Mouse (Mus musculus): ENCODE data around the gene Prdm13.

Gene Prdm13

DNA sequence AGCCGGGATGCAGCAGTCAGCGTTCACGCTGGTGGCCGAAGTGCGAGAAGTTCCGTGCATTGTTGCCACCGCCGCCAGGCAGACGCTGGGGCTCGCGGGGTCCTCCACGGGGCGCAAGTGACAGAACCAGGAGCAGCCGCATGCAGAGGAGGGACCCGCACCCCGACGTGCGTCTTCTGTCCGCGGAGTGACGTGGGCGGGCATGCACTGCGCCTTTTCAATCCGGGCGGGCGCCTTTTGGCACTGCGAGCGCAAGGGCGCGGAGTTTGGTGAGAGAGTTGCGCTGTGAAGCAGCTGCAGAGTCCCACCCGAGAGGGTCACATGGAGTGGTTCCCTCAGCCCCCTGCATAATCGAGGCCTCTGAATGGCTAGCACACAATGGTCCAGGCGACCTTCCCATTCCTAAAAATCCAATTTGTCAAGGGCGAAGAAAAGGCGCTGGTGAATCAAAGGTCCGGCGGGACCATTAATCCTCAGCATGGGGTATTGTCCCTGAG lies at the start of gene Prdm13:
Gene Prdm13, minus strand, starts transcription at position 369 of the 497 bp plus-strand sequence.
- DNase-seq = no peak

DNA sequence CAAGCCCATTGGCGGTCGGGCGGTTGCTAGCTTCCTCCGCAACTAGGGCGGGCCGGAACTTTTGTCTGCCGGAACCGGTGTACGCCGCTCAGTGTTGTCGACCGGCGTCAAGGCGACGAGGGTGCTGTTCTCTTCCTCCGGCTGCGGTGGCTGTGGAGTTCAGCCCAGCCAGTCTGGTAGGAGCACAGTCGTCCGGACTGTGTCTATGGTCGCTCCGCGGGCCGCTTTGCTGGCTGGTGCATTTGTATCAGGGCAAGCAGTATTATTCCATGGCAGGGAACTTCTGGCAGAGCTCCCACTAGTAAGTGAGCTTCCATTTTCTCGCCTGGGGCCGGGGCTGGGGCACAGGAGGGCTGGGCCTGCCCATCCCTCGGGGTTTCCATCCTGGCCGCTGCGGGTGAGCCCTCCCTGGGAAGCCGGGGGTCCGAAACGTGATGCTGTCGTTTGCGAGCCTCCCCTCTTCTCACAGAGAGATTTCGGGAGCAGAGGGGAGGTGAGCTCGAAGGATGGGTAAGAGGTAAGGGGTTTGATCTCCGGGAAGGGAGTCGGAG lies 41.9 kb upstream of the Prdm13 start, which contains the start of gene Ccnc:
Gene Ccnc, plus strand, starts transcription at position 87 of the 551 bp plus-strand sequence.
- DNase-seq = peak; percentile 92

DNA sequence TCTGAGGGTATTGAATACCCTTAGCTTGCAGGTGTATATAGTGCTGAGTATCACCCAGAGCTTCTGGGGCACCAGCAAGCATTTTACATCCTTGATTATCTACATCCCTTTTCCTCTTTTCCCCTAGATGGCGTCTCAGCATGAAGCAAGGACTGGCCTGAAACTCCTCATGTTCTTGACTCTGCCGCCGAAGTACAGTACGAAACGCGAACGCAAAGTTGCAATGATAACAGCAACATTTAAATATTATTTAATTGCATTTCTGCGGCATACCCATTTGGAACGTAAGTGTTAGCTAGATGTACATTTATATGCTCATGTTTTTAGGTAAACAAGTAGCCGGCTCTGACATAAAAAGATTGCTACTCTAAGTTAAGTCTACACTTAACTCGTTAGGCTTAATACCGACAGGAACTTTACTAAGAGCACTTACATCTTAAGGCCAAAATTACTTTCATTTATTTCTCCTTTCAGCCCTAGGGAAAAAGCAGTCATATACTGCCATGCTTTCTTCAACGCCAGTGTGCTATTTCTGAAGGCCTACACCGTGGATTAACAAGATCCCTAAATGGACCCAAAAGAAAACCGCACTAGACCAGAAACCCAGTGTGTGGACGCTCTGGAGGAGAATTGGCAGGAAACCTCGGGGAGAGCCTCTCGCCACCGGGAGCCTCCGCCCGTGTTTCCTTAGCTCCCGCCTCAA lies 41.3 kb upstream of the Prdm13 start:
- DNase-seq = peak; percentile 63

DNA sequence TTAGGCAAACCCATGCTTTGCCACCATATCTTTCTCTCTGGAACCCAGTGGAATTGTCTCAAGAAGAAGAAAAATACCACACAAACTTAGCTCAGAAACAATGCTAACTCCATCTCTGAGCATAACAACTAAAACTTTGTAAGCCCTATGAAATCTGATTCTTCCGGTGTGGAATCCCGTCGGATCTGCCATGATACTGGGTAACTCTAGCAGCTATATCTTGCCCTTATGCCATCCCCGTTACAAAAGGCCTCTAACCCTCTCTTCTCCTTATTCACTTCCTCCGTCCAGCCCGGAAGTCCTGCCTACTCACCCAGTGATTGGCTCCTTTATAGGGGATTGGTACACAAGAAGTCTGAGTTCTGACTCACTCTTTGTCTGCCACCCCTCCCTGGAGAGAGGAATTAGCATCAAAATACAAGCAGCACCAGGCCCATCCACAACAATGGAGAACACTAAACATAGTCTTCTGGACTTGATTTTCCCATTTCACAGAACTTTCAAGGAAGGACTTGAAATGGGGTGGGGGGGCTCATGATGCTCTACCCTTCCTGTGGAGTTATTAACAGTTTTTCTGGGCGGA lies 37.1 kb upstream of the Prdm13 start:
- DNase-seq = no peak

DNA sequence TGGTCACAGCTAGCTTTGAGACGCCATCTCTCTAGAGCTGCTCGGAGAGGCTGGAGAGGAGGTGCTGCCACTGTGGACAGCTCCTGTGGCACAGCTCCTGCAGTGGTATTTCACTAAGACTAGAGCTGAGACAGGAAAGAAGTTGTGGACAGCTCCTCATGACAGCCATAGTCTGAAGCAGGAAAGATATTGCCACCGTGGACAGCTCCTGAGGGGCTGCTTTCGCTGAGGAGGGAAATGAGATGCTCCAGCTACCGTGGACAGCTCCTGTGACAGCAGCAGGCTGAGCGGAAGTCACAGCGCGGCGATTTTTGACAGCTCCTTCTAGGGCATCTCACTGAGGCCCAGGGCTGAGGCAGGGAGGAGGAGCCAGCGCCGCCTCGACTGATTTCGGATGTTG lies 26.4 kb upstream of the Prdm13 start:
- DNase-seq = no peak

DNA sequence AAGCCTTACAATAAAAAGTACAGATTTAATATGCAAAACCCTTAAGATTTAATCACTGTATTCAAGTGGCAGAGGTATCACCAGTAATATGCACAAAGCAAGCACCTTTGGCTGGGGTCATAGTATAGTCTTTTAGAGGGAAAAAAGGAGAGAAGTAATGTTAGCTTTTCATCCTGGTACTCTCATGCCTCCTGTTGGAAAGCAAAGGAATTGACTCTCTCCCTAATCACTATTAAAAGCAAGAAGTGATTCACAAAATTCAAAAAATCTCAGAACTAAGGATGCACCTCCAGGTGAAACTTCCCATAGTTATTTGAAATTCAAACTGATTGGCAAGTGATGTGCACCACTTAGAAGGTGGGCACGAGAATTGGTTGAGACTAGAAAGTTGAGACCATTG lies 19.3 kb upstream of the Prdm13 start:
- DNase-seq = no peak

DNA sequence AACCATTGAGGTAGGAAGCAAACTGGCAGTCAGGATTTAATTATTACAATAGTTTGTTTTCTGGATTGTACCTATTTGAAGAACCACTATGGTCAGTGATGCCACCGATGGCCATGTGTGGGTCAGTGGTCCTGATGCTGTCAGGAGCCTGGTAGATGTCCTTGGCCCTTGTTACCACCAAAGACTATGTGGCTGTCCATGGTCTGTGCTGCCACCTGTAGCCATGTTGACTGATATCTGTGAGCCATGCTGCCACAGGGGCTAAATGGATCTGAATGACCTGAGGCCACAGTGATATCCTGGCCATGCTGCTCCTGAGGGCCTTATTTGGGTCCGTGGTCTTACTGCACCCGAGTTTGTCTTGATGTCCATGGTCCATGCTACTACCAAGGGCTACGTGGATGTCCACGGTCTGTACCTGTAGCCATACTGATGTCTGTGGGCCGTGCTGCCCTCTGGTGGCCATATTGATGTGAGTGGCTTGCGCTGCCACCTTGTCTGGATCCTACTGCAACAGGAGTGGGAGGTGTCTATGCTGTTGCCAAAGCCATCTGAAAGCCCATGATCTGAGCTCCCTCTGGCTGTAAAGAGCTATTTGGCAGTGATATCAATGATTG lies 10.0 kb upstream of the Prdm13 start:
- DNase-seq = peak; percentile 24

DNA sequence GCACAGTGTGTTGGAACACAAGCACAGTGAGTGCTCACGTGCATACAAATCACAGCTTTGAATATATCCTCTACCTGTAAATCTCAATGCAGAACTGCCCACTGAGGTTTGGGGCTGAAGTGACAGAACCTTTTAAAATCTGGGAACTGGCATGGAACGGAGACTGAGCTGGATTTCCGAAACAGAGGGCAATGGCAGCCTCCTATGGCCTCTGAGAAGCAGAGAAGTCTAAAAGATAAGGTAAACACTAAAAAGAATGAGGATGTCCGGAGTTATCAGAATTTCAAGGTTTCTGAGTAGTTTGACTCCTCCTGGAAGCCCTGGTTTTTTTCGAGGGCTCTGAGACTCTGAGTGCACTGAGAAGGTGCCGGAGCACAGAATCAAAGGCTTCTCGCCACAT lies 4.5 kb upstream of the Prdm13 start:
- no peak for DNase-seq

DNA sequence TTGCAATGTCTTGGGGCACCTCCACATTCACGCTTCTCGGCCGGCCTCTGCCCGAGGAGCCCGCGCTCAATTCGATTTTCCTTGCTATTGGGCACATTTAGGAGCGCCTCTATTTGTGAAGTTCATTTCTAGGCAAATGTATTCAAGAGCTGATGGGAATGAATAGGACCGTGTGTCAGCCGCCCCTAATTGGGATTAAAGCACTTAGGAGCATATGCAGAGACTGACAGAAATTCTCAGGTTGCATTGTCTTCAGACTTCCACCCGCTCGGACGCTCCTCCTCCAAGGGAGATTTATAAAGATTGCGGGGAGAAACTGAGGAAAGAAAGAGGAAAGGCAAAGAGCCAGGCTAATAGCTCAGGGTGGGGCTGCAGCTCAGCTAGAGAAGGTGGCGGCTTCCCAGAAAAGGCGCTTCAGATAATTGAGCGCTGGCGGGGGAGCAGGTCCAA lies 3.8 kb upstream of the Prdm13 start:
- DNase-seq = no peak

DNA sequence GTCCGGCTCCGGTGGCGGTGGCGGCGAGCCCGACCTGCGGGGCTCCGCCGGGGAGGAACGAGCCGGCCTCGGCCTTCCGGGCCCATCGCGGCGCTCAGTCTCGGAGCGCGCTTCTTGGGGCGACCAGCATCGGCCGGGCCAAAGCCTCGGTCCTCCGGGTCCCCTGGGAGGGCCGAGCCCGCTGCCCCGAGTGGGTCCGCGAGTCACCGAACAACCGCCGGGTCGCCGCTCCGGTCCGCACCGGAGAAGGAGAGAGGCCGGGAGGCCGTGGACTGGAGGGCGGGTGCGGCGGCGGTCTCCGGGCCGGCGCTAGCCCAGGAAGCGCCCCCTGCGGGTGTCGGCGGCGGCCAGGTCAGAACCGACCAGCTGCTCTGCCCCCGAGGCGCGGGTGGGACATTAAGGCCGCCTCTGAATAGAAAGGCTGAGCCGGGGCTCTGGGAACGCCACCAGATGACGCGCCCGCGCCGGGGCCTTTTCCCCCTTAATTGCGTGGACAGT lies 3.0 kb upstream of the Prdm13 start:
- no peak for DNase-seq

DNA sequence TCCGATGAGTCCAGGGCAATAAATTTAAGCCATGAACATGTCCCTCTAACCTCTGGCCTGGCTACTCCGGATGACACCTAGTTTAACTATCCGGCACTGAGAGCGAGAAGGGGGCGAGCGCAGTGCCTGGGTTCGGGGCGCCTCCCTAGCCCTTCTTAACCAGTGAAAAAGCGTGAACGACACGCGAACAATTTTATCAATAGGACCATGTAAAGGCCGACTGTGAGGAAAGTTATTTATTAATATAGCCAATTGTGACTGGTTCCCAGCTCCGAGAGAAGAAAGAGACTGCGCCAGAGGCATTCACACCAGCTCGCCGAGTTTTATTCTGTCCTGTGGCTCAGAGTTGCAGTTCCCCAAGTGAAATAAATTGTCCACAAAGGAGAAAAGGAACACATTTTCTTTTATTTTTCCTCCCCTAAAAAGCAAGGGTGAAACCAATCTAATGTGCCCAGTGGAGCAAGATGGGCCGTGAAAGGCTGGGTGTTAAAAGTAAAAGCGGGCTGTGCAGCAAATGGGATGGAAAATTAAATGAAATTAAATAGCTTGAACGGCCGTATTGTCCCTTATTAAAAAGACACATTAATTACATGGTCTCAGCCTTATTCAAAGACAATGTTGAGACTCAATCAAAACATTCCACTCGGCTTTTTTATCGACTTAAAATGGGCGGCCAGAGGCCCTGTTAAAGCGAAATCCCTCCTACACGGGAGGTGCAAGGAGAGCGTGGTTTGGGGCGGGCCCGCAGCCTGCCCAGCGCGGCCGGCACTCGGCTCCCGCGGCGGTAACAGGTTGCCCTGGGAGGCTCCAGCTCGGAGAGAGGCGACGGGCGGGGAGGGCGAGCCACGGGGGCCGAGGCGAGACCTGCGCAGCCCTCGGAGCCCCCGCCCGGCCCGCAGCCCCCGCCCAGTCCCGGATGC lies 2.3 kb upstream of the Prdm13 start:
- no peak for DNase-seq

DNA sequence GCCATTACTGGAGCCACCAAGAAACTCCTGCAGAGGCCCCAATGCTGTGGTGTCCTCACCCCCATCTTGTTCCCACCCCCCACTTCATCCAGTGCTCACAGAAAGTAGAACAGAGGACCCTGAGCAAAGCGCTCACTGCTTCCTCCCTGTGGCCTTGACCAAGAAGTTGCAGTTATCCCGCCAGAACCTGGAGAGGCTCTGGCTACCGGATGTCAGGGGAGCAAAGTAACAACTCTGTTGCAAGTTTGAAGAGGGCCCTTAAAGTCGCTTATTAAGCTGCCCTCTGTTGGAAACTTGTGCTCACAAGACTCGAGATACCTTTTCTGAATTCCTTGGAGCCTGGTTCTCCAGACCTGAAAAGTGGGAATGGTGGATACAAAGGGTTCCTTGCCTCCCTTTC lies 1.2 kb upstream of the Prdm13 start:
- no peak for DNase-seq

DNA sequence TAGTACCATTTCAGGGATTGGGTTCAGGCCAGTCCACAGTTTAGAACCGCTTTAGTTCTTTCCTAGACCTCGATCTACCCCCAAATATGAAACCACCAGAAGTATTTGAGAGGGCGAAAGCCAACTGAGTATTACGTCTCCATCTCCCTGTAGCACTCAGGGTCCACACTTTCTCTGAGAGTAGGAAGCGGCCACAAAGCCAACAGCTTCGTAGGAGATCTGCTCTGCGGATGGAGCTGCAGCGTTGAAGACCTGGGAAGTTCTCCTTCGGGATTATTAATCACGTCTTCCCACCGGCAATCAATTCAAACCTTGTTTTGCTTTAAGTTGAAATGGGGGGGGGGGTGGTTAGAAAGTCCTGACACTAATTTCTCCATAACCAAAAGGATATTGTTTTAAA lies 653 bp upstream of the Prdm13 start:
- DNase-seq = no peak

DNA sequence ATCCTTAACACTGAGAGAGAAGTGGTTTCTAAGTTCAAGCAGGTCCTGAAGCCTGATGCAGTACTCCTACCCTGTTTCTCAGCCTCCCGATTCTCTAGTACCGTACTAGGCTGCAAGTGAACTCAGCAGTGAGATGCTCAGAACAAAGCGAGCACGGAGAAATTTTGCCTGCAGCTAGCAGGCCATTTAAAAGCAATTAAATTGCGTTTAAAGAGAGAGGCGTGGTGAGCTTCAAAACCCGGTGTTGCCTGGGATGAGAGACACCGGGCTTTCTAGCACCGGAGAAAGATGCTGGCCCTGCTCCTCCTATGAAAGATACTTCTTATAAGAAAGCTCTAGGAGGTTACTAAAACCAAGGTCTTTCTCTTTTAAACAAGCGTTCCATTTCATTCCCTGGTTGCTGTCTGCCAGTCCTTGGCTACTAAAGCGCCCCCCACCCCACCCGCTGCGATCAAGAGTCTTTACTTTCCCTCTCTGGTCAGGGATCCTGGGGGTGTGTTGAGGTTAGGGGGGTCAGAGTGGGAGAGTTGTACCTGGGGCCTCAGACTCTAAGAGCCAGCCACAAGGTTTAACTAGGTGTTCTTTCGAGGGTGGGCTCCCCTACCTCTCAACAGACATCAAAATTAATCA lies 1.3 kb downstream of the Prdm13 start:
- no peak for DNase-seq

DNA sequence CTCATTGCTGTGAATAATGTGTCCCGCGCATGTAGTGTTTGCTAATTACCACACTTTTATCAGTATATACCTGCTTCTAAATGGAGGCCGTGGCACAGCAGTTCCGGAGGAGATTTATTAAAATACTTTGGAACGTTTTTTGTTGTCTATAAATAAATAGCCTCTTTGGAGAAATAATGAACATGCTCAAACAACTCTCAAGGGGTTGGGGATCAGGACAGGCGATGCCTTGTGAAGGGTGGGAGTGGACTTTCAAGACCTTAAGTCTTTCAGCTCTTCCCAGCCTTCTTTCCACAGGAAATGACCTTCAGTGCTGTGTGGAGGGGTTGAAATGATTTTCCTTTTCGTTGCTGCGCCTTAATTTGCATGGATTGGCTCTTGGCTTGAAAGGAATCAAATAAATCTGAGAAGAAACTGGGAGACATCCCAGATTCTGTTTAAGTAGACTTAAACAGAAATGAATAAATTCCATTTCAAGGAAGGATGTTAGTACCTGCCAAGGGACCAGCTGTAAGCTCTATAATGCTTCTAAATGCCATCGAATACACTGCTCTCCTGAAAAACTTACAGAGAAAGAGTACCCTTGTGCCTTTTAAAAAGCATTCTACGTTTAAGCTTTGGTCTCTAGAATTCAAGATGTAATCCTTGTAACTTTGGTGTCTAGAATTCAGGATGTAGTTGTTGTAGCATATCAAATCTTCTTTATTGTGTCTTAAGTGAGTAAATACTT lies 3.2 kb downstream of the Prdm13 start:
- DNase-seq = no peak

DNA sequence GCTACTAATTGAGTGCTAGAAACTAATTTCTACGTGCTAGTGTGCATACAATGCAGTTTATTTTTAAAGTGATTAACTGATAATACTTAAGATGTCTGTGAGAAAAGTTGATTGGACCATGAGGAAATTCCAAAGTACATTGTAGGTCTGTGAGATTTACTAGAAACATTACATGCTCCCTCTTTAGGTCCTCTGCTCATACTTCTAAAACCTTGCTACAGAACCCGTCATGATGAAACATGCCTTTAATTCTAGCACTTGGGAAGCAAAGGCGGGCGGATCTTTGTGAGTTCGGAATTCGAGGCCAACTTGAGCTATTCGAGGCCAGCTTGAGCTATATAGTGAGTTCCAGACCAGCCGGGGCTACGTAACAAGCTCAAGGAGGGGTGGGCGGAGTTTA lies 4.8 kb downstream of the Prdm13 start:
- no peak for DNase-seq

DNA sequence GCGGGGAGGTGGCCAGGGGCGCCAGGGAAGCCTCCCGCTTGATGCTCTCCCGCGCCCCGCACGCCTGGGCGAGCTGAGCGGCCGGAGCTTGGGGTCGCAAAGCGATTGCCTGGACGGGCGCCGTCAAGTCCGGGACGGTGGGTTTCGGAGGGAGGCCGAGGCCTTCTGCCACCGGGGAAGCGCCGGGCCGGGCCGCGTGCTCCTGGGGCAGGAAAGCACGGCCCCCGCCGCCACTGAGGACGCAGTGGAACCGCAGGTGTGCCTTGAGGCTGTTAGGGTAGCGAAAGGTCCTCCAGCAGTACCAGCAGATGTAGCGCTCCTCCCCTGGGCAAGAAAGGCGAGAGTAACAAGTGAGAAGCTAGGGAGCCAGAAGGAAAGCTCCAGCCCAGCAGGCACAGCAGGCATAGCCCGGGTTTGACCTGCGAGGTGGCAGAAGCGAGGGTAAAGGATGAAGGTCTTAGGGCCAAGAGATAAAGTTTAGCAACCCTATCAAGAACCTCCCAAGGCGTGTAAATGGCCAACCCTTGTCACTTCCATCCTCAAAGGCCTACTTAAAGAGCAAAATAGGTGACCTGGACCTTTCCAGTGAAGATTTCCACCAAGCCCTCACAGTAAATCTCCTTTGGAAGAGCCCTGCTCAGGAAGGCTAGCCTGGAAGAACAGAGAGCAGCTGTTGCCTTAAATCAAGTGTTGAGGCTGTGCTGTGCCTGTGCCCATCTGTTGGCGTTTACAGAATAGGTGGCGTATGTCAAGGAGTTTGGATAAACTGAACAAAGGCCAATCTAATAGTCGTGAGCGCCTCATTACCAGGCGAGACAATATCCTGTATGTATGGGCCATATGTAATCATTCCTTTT lies 5.9 kb downstream of the Prdm13 start:
- DNase-seq = no peak

DNA sequence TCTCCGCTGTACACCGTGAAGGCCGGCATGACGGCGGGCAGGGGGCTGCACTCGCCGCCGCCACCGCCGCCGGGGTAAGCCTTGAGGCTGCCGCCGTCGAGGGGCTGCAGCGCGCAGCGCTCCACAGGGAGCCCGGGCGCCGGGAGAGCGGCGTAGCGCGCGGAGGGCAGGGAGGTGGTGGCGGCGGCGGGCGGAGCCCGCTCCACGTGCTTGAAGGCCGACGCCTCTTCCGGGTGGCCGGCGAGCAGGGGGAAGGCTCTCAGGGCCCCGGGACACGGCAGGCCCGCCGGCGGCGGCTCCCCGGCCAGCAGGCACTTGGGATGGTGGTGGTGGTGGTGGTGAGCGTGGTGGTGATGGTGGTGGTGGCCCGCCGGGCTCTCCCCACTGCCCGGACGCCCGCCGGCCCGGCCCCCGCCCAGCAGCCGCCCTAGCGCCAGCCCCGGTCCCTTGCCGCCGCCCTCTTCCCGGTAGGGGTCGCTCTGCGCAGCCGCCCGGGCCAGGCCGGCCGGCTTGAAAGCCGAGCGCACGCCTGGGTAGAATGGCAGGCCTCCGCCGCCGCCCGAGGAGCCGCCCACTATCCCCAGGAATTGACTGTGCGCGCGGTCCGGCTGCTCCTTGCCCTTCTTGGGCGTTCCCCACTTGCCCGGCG lies 6.7 kb downstream of the Prdm13 start:
- DNase-seq = no peak

DNA sequence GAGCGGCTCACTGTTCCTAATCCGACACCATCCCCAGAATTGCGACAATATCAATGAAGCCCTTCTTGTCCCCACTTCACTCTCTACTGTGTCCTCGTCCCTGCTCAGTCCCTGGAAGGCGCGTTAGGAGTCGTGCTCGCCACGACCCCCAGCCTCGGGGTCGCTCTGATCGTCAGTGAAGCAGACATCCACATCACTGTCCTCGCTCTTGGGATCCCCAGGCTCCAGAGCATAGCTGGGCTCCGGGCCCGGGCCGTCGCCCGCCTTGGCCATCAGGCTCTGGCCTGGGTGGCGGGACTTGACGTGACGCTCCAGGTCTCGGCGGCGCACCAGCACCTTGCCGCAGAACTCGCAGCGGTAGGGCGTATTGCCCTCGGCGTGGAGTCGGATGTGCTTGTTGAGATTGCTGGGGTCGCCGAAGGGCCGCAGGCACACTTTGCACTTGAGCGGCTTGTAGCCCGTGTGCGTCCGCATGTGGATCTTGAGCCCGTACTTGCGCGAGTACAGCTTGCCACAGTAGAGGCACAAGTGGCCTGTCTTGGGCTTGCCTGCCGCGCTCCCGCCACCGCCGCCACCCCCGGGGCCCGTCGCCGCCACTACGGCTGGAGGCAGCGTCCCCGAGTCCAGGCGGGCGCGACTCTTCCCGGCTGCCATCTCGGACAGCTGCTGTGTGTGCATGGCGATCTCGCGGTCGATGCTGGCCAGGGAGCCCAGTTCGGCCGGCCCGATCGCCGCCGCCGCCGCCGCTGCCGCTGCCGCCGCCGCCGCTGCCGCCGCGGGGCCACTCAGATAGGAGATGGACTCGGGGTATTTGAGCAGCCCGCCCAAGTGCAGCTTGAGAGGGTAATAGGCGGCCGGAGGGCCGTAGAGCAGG lies 7.4 kb downstream of the Prdm13 start:
- no peak for DNase-seq

All from cerebellum, adult 9-11 months (tissue).